Mouse (Mus musculus) liver, embryonic 15.5 days (tissue): ENCODE measurements around the gene Cd40. TPM values are rescaled to one million over a fixed set of nuclear protein-coding genes. Genes with fewer than 3 reads are reported as not detected.

Experiments used
- ATAC-seq: fragments of 200-750 bp; cut with Nextera tagmentation; 2 replicates; pipeline ENCODE4 v1.8.0; 2017; ENCODE audit warnings: moderate number of reproducible peaks, mild to moderate bottlenecking, moderate library complexity; ENCODE audit not compliant: insufficient read depth
- H3K27ac ChIP-seq: fragments of 300-500 bp; sonication (generic); replicated peaks from 2 replicates; pipeline ENCODE4 v1.5.1; 2015; ENCODE audit warnings: mild to moderate bottlenecking, inconsistent platforms
- H3K27me3 ChIP-seq: fragments of 300-500 bp; sonication (generic); 2 replicates; pipeline ENCODE4 v1.6.1; 2015; ENCODE audit warnings: mild to moderate bottlenecking, inconsistent platforms
- H3K36me3 ChIP-seq: fragments of 300-500 bp; sonication (generic); replicated peaks from 2 replicates; pipeline ENCODE4 v1.6.1; 2015; ENCODE audit warnings: moderate library complexity, mild to moderate bottlenecking, inconsistent platforms
- H3K4me1 ChIP-seq: fragments of 300-500 bp; sonication (generic); replicated peaks from 2 replicates; pipeline ENCODE4 v1.6.1; 2015; ENCODE audit warnings: inconsistent platforms
- H3K4me2 ChIP-seq: fragments of 300-500 bp; sonication (generic); 2 replicates; pipeline ENCODE4 v1.6.1; 2015; ENCODE audit warnings: moderate library complexity, mild to moderate bottlenecking, inconsistent platforms
- H3K4me3 ChIP-seq: fragments of 300-500 bp; sonication (generic); replicated peaks from 2 replicates; pipeline ENCODE4 v1.5.1; 2015; ENCODE audit warnings: mild to moderate bottlenecking, inconsistent platforms
- H3K9ac ChIP-seq: fragments of 300-500 bp; sonication (generic); 2 replicates; pipeline ENCODE4 v1.6.1; 2015; ENCODE audit warnings: moderate library complexity, mild to moderate bottlenecking, inconsistent platforms
- H3K9me3 ChIP-seq: fragments of 300-500 bp; sonication (generic); replicated peaks from 2 replicates; pipeline ENCODE4 v1.6.1; 2016; ENCODE audit warnings: inconsistent platforms
- WGBS: fragments of 180-500 bp; shearing (Covaris S2); methylation state at CpG from one replicate; pipeline ENCODE4 v1.1.7; 2015; ENCODE audit warnings: mixed read lengths; ENCODE audit not compliant: insufficient replicate concordance; 5-methylcytosine and 5-hydroxymethylcytosine counted together
- polyA plus RNA-seq: library from polyadenylated mRNA; unstranded; fragments of >200 nt; fragmentation: Nextera tagmentation; extraction: Ambion mirVana; gene quantifications from 2 replicates; pipeline ENCODE4 v1.2.1, GENCODE M21; 2015

Cd40 gene
- polyA plus RNA-seq, 1 experiment from 2014 or later: 3.5 TPM

DNA sequence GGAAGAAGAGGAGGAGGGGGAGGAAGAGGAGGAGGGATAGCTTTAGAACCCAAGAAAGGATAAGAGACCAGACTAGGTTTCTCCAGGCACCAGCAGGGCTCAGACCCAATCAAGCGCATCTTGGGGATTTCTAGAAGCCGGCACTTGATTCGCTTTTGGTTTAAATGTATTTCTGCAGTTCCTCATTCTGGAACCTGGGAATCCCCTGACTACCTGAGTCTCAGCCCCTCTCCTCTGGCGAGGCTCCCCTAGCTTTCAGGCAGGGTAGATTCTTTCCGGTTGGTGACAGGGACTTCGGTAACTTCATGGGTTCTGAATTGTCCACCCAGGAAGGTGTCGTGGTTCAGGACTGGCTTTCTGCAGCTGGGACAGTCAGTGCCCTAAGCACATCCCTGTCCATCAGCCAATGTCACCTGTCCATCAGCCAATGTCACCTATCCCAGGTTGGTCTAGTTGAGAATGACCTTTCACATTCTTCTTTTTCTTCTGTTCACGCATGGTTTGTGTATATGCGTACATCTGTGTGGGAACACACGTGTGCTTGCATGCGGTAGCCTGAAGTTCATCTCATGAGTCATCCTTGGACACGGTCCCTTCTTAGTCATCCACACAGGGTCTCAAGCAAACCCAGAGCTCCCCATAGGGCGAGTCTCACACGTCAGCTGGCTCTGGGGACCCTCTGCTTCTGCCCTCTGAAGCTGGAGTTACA, 1.1 kb downstream of the Cd40 start:
- Histone ChIP-seq H3K27me3 (peaks cover 25% of the 10 kb centered on the region), H3K9ac (no peak overlapping the region), H3K4me3 (no peak overlapping the region), H3K36me3 (no peaks in the 10 kb centered on the region), H3K27ac (no peak overlapping the region), H3K4me1 (peaks cover 9% of the 10 kb centered on the region), H3K4me2 (peak overlapping the region; percentile 55; the same call in 1 of the 2 replicates), H3K9me3 (no peaks in the 10 kb centered on the region)
- ATAC-seq: no peak
- WGBS: 58% methylated on average over 14 of the region's 14 CpGs

DNA sequence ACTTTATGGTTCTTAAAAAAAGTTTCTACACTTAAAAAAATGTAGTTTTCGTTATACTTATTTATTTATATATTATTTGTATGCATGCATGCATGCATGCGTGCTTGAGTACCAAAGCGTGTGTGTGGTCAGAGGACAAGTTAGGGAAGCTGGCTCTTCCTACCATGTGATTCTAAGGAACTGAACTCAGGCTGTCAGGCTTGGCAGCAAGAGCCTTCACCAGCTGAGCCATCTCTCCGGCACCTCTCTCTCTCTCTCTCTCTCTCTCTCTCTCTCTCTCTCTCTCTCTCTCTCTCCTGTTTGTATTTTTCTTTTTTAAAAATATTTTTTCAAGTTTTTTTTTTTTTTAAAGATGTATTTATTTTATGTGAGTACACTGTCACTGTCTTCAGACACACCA, 4.5 kb downstream of the Cd40 start:
- Histone ChIP-seq H3K4me2 (no peak overlapping the region), H3K9ac (no peak overlapping the region), H3K27me3 (peaks cover 21% of the 10 kb centered on the region), H3K36me3 (no peaks in the 10 kb centered on the region), H3K4me1 (peaks cover 7% of the 10 kb centered on the region), H3K4me3 (no peak overlapping the region), H3K27ac (no peak overlapping the region), H3K9me3 (no peaks in the 10 kb centered on the region)
- ATAC-seq: no peak
- WGBS: 73% methylated on average over 4 of the region's 4 CpGs

DNA sequence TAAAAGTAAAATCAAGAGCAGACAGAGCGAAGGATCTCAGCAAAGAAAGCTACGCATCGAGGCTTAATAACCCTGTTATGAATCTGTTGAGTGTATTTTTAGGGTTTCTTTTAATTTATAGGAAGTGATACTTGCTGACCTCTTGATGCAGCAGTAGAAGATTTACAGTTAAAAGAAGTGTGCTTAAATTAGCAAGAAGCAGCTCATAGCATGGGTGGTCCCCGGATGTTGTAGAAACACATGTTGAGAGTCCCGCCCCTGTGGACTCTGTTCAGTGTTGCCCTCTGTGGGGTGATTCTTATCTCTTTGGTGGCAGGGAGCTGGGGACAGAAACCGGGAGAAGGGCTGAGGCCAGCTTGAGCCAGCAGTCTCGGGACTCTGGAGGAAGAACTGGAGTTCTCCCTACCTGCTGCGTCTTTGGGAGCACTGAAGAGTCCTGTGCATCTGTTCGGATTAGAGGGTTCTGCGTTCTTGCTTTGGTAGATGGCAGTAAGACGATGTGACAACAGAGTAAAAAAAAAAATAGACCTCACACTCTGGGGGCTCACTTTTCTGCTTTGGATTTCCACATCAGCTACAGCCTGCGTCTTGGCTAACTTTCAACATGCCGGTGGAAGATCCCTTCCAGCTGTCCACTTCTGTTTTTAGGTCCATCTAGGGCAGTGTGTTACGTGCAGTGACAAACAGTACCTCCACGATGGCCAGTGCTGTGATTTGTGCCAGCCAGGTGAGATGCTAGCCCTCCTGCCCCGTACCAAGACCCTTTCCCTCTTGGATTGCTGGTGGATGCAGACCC, 6.4 kb downstream of the Cd40 start:
- Histone ChIP-seq H3K27ac (no peak overlapping the region), H3K4me3 (no peak overlapping the region), H3K9me3 (no peaks in the 10 kb centered on the region), H3K9ac (no peak overlapping the region), H3K4me1 (no peaks in the 10 kb centered on the region), H3K4me2 (no peak overlapping the region), H3K27me3 (peaks cover 10% of the 10 kb centered on the region), H3K36me3 (no peaks in the 10 kb centered on the region)
- ATAC-seq: no peak
- WGBS: 58% methylated on average over 16 of the region's 16 CpGs

DNA sequence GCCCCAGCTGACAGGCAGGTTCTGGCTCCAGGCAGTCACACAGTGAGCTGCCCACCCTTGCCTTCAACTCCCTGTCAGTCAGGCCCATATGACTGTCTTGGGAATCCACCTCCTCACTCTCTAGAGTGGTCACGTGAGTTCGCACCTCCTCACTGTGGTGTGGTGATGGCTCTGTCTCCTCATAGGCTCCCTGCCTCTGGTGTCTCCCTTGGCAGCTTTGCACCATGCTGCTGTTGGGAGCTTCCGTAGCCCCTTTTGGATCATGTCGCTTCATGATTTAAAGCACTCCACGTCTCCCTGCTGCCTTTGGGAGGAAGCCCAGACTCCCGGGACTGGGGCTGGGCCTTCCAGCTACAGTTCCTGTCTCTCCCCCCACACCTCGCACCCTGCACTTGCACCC, 9.1 kb downstream of the Cd40 start:
- H3K4me3 ChIP-seq: no peak overlapping the region
- H3K4me1 ChIP-seq: no peaks in the 10 kb centered on the region
- H3K36me3 ChIP-seq: no peaks in the 10 kb centered on the region
- H3K4me2 ChIP-seq: no peak overlapping the region
- WGBS: 52% methylated on average over 7 of the region's 7 CpGs
- no peaks in the 10 kb centered on the region for H3K9me3 ChIP-seq
- no peak overlapping the region for H3K27ac ChIP-seq
- H3K27me3 ChIP-seq: 0 out of 2 replicates have a peak, but pooled peaks cover 5% of the 10 kb centered on the region
- H3K9ac ChIP-seq: no peak overlapping the region
- no peak for ATAC-seq

DNA sequence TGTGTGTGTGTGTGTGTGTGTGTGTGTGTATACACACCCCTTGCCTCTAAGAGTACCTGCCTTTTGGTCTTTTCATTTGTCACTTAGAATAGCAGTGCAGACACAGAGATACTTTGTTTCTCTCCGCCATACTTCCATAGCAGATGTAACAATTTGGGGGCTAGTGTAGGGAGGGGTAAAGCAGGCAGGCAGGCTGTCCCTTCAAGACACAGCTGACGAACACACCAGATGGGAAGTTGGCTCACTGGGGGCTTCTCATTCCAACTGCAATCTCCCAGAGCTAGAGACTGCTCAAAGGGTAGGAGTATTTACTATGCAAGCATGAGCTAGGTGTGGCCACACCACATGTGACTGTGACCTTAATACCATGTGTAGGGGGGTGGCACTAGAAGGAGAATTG, 13.4 kb downstream of the Cd40 start:
- no peak overlapping the region for H3K4me2 ChIP-seq
- H3K9me3 ChIP-seq: no peaks in the 10 kb centered on the region
- WGBS: 63% methylated on average over 2 of the region's 2 CpGs
- H3K27ac ChIP-seq: no peak overlapping the region
- H3K36me3 ChIP-seq: no peaks in the 10 kb centered on the region
- no peak overlapping the region for H3K4me3 ChIP-seq
- H3K9ac ChIP-seq: no peak overlapping the region
- no peaks in the 10 kb centered on the region for H3K4me1 ChIP-seq
- ATAC-seq: no peak
- H3K27me3 ChIP-seq: peaks cover 12% of the 10 kb centered on the region

DNA sequence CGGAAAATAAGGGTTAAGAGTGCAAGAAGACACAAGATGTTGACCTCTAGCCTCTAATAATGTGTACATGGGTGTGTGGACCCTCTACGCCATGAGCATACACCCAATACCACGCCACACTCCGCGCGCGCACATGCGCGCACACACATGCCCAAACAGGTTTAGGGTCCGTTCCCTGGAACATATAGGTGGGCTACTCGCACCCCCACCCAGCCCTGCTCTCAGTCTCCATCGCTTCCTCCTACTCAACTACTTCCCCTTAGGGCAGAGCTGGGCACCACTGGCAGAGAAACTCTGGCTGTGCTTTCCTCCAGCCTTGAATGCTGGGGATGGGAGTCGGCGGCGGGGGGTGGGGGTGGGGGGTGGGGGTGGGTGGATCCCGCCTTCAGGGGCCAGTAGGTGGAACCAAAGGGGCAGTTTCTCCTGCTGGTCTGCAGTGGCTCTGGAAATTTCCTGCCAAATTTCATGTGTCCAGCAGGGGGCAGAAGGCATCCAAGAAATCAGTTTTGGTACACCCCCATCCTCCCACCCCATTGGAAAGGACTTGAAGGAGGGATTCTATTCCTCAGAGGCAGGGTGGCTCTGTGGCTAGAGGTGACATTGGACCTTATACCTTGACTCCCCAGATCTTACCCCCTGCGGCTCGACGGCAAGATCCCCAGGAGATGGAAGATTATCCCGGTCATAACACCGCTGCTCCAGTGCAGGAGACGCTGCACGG, 14.8 kb downstream of the Cd40 start:
- WGBS: 24% methylated on average over 23 of the region's 23 CpGs

DNA sequence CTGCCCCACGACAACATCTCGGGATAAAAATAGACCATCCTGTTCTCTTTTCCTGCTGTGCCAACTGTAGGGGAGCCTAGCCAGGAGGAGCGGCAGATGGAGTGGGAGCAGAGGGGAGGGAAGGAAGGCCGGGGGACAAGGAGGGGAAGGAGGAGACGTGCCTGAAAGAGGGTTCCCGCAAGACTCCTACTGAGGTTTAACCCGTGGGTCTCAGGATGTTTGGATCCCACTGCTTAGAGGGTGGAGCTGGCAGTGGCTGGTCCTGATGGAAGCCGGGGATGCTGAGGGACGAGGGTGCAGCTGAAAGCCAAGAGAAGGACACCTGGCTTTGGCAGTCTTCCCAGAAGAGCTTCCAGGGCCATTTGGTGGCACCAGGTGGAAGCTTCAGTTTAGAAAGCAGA, 18.0 kb downstream of the Cd40 start:
- Histone ChIP-seq H3K9ac (no peak overlapping the region), H3K27ac (no peak overlapping the region), H3K4me2 (no peak overlapping the region), H3K27me3 (peaks cover 51% of the 10 kb centered on the region), H3K4me3 (no peak overlapping the region), H3K36me3 (no peaks in the 10 kb centered on the region), H3K9me3 (no peaks in the 10 kb centered on the region), H3K4me1 (no peaks in the 10 kb centered on the region)
- 16% methylated on average over 8 of the region's 9 CpGs for WGBS
- no peak for ATAC-seq

More for the DNA sequence above, 14.8 kb downstream of the Cd40 start:
- Histone ChIP-seq H3K4me3 (no peak overlapping the region), H3K4me2 (no peak overlapping the region), H3K9ac (no peak overlapping the region), H3K4me1 (no peaks in the 10 kb centered on the region), H3K36me3 (no peaks in the 10 kb centered on the region), H3K27me3 (peaks cover 25% of the 10 kb centered on the region), H3K27ac (no peak overlapping the region), H3K9me3 (no peaks in the 10 kb centered on the region)
- no peak for ATAC-seq

DNA sequence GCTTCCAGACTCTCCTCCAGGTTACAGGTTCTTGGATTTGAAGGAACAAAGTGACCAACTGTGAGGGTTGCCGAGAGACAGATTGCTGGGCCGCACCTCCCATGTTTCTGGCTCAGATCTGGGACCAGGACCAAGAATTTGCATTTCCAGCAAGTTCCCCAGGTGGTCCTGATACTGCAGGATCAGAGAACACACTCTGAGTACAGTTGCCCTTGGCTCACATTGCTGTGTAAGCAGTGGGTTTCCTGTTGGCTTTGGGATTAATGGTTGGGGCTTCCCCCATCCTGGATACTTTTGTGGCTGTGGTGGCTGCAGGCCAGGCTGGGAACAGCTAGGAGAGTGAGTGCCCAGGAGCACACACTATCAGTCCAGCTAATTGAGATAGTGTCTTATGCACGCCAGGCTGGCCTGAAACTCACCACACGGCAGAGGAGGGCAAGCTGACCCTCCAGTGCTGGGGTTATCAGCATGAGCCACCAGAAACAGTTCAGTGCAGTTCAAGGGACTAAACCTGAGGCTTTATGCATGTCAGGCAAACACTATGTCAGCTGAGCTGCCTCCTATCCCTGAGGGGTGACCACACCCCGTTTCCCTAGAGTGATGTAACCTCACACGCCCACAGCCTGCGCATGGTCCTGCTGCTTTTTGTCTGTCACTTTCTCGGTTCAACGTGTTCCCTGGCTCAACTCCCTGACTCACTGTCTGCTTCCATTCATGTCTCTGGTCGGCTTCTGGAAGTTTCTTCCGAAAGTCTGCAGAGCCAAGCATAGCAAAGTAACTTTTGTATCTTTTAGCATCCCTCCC, 18.9 kb downstream of the Cd40 start:
- no peak overlapping the region for H3K27ac ChIP-seq
- no peak overlapping the region for H3K9ac ChIP-seq
- H3K9me3 ChIP-seq: no peaks in the 10 kb centered on the region
- H3K36me3 ChIP-seq: no peaks in the 10 kb centered on the region
- 32% methylated on average over 11 of the region's 11 CpGs for WGBS
- H3K4me3 ChIP-seq: no peak overlapping the region
- no peak for ATAC-seq
- H3K27me3 ChIP-seq: peaks cover 60% of the 10 kb centered on the region
- no peaks in the 10 kb centered on the region for H3K4me1 ChIP-seq
- no peak overlapping the region for H3K4me2 ChIP-seq

DNA sequence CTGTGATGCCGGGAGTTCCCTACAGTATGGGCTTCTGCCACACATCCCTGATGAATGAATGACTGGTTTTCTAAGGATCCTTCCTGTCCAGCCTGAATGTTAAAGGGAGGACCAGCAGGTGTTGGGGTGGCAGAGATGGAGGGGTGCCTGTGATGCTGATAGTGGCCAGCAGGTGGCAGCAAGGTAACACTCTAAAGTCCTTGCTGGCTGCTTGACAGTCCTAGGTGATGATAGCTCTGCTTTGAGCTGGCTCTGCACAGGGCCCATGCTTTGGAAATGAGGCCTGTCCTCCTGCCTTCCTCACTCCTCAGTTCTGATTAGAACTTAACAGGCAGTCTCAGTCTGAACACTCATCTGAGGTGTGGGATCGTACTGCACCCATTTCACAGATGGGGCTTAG, 19.5 kb downstream of the Cd40 start:
- 33% methylated on average over 2 of the region's 2 CpGs for WGBS
- no peak for ATAC-seq
- H3K27me3 ChIP-seq: peaks cover 65% of the 10 kb centered on the region

DNA sequence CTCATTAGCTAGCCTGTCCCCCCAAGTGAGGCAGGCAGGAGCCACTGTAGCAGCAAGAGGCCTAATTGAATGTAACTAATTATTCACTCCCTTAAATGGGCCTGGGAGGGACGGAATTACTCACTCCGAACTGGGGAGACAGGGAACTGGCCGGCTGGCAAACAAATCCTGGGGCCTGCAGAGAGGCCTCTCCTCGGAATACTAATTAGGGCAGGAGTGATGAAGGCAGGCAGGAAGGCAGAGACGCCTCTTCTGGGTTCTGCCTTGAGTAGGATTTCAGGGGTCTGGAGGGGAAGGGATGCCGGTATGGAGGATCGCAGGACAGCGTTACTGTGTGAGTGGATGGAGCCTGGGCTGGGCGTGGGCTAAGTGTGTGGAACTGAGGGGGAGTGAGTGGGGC, 21.6 kb downstream of the Cd40 start:
- no peak for ATAC-seq
- Histone ChIP-seq H3K9me3 (no peaks in the 10 kb centered on the region), H3K4me3 (no peak overlapping the region), H3K27me3 (peaks cover 81% of the 10 kb centered on the region), H3K4me1 (no peaks in the 10 kb centered on the region), H3K4me2 (no peak overlapping the region), H3K27ac (no peak overlapping the region), H3K36me3 (no peaks in the 10 kb centered on the region), H3K9ac (no peak overlapping the region)
- 10% methylated on average over 9 of the region's 9 CpGs for WGBS

More for the DNA sequence above, 19.5 kb downstream of the Cd40 start:
- Histone ChIP-seq H3K36me3 (no peaks in the 10 kb centered on the region), H3K4me2 (no peak overlapping the region), H3K4me1 (no peaks in the 10 kb centered on the region), H3K9me3 (no peaks in the 10 kb centered on the region), H3K9ac (no peak overlapping the region), H3K4me3 (no peak overlapping the region), H3K27ac (no peak overlapping the region)
